In the genomic region with DNA sequence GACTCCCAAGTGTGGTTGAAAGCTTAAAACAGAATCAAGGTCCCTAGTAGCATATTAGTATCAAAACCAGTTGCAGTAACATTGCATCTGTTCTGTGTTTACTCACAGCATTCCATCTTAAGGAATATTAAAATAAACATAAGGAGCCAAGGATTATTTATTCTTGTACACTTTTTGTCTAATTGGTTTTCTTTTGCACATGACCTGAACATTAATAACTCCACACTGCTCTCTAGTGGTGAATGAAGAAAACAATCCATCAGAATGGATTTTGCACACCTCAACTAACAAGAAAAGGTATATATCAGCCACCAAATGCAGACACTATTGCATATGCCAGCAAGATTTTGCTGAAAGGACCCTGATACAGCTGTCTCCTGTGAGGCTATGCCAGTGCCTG, we compare ENCODE assay signal across 10 mouse cellular contexts. TPM values are rescaled to one million over a fixed set of nuclear protein-coding genes. Genes with fewer than 3 reads are reported as not detected.
A peak's percentile ranks its signal among the peaks of the same experiment; 100 is the strongest.
DNase-seq lines count a peak whose midpoint lies in the region; ATAC-seq and TF ChIP-seq lines count a peak whose summit lies in the region.
"Had no signal": no experiment of that assay in that cellular context is flagged by ENCODE, and none has a peak within 500 bp of the region (broad histone marks: within the 10 kb centered on the region; RNA-seq: fewer than 3 reads in every experiment).

No protein-coding gene starts in this region.

- no peaks in the 10 kb centered on the region for H3K27me3 ChIP-seq in heart, embryonic 12.5 days (replicated peaks)
- no peaks in the 10 kb centered on the region for H3K27me3 ChIP-seq in midbrain, postnatal 0 days (ENCODE audit: insufficient read depth, low read length)
- no peaks in the 10 kb centered on the region for H3K27me3 ChIP-seq in midbrain, embryonic 10.5 days (ENCODE audit: low read depth, poor library complexity, severe bottlenecking)
- no peaks in the 10 kb centered on the region for H3K27me3 ChIP-seq in kidney, embryonic 15.5 days
- H3K27me3 ChIP-seq: hindbrain, embryonic 12.5 days had no signal

- no peak overlapping the region for H3K9ac ChIP-seq in heart, embryonic 12.5 days
- H3K9ac ChIP-seq in midbrain, postnatal 0 days (replicated peaks; ENCODE audit: low read length, poor library complexity, severe bottlenecking), result no peak overlapping the region
- H3K9ac ChIP-seq in kidney, embryonic 15.5 days, result no peak overlapping the region
- H3K9ac ChIP-seq: hindbrain, embryonic 12.5 days had no signal

- TF ChIP-seq CTCF in midbrain, postnatal 0 days (IDR thresholded peaks at IDR 0.05), result peak; percentile 80

- H3K9me3 ChIP-seq in heart, embryonic 12.5 days (replicated peaks), result no peaks in the 10 kb centered on the region
- H3K9me3 ChIP-seq in midbrain, postnatal 0 days (ENCODE audit: low read length), result no peaks in the 10 kb centered on the region
- no peaks in the 10 kb centered on the region for H3K9me3 ChIP-seq in midbrain, embryonic 10.5 days (replicated peaks)
- H3K9me3 ChIP-seq in kidney, embryonic 15.5 days (replicated peaks), result no peaks in the 10 kb centered on the region
- H3K9me3 ChIP-seq: hindbrain, embryonic 12.5 days had no signal

- no peak overlapping the region for H3K4me3 ChIP-seq in heart, embryonic 12.5 days
- no peak overlapping the region for H3K4me3 ChIP-seq in midbrain, postnatal 0 days (ENCODE audit: low read depth, low read length)
- no peak overlapping the region for H3K4me3 ChIP-seq in midbrain, embryonic 10.5 days
- H3K4me3 ChIP-seq in kidney, embryonic 15.5 days (replicated peaks), result no peak overlapping the region
- H3K4me3 ChIP-seq: hindbrain, embryonic 12.5 days had no signal

- H3K4me2 ChIP-seq in heart, embryonic 12.5 days, result no peak overlapping the region
- H3K4me2 ChIP-seq in midbrain, postnatal 0 days (ENCODE audit: low read depth, low read length, poor library complexity, severe bottlenecking), result no peak overlapping the region
- no peak overlapping the region for H3K4me2 ChIP-seq in kidney, embryonic 15.5 days
- H3K4me2 ChIP-seq: hindbrain, embryonic 12.5 days had no signal

- no peak overlapping the region for H3K27ac ChIP-seq in heart, embryonic 12.5 days (ENCODE audit: poor library complexity, severe bottlenecking)
- no peak overlapping the region for H3K27ac ChIP-seq in midbrain, postnatal 0 days (ENCODE audit: low read depth, low read length)
- H3K27ac ChIP-seq in midbrain, embryonic 10.5 days (replicated peaks), result no peak overlapping the region
- no peak overlapping the region for H3K27ac ChIP-seq in kidney, embryonic 15.5 days
- H3K27ac ChIP-seq: hindbrain, embryonic 12.5 days had no signal

- H3K4me1 ChIP-seq in heart, embryonic 12.5 days (replicated peaks), result no peaks in the 10 kb centered on the region
- H3K4me1 ChIP-seq in midbrain, postnatal 0 days (ENCODE audit: insufficient read depth, low read length), result no peaks in the 10 kb centered on the region
- no peaks in the 10 kb centered on the region for H3K4me1 ChIP-seq in midbrain, embryonic 10.5 days
- no peaks in the 10 kb centered on the region for H3K4me1 ChIP-seq in kidney, embryonic 15.5 days
- H3K4me1 ChIP-seq: hindbrain, embryonic 12.5 days had no signal

- peaks cover 20% of the 10 kb centered on the region for H3K36me3 ChIP-seq in heart, embryonic 12.5 days
- H3K36me3 ChIP-seq in midbrain, postnatal 0 days (ENCODE audit: insufficient read depth, low read length), result no peaks in the 10 kb centered on the region
- H3K36me3 ChIP-seq in midbrain, embryonic 10.5 days, result peaks cover 68% of the 10 kb centered on the region
- peaks cover 37% of the 10 kb centered on the region for H3K36me3 ChIP-seq in kidney, embryonic 15.5 days

- ATAC-seq in heart, embryonic 12.5 days (ENCODE audit: insufficient number of reproducible peaks, low FRiP score), result no peak
- no peak for ATAC-seq in midbrain, postnatal 0 days (ENCODE audit: low FRiP score)
- ATAC-seq in erythroblast, adult 5-6 weeks (replicated peaks; ENCODE audit: low FRiP score, poor library complexity, severe bottlenecking), result peak; percentile 69; the same call in 1 of the 2 replicates
- no peak for ATAC-seq in kidney, embryonic 15.5 days (replicated peaks; ENCODE audit: low FRiP score)

- peak; percentile 16 for DNase-seq in heart, adult 8-10 months (ENCODE audit: low spot score)
- DNase-seq in midbrain, postnatal 0 days (ENCODE audit: low spot score), result peak; percentile 67
- DNase-seq in midbrain, embryonic 10.5 days (ENCODE audit: low spot score), result no peak
- no peak for DNase-seq in cerebellum, adult 9-11 months
- no peak for DNase-seq in spleen, postnatal 14 days (ENCODE audit: low spot score in 2 of 2)
- DNase-seq: cerebellum, adult 11 months had no signal

RNA-seq across cellular contexts. Expression of a gene that starts 21.5 kb away (rescaled TPM):
- total RNA-seq in heart, adult 8-10 months (2022), result 1 to 10 TPM; 5.1 to 6.3 (median 5.3) TPM
- polyA plus RNA-seq in heart, embryonic 12.5 days (2016; fragmentation: Nextera tagmentation; extraction: Ambion mirVana), result 15.1 and 16.5 TPM in 2 replicates
- total RNA-seq in midbrain, postnatal 0 days (2014; rRNA removed), result 11.2 and 12.9 TPM in 2 replicates
- 7.4 and 9.2 TPM in 2 replicates for polyA plus RNA-seq in midbrain, postnatal 0 days (2015; fragmentation: Nextera tagmentation; extraction: Ambion mirVana)
- 36.4 and 37.6 TPM in 2 replicates for polyA plus RNA-seq in midbrain, embryonic 10.5 days (2016; fragmentation: Nextera tagmentation; extraction: Ambion mirVana)
- total RNA-seq in erythroblast, adult 5-6 weeks (2015; ENCODE audit: low replicate concordance), result 28.6 and 34.9 TPM in 2 replicates
- 29.7 and 41.9 TPM in 2 replicates for total RNA-seq in erythroblast, adult 5-6 weeks (2017; ENCODE audit: low replicate concordance)
- 26.9 and 28.0 TPM in 2 replicates for polyA plus RNA-seq in kidney, embryonic 15.5 days (2015; fragmentation: Nextera tagmentation; extraction: Ambion mirVana)

RNA-seq across cellular contexts. Expression of a gene that starts 21.5 kb away (rescaled TPM):
- total RNA-seq in heart, adult 8-10 months (2022), result 10 to 100 TPM; 19.4 to 23.1 (median 21.4) TPM
- polyA plus RNA-seq in heart, embryonic 12.5 days (2016; fragmentation: Nextera tagmentation; extraction: Ambion mirVana), result 42.8 and 43.4 TPM in 2 replicates
- 23.6 and 33.3 TPM in 2 replicates for total RNA-seq in midbrain, postnatal 0 days (2014; rRNA removed)
- 36.4 and 42.0 TPM in 2 replicates for polyA plus RNA-seq in midbrain, postnatal 0 days (2015; fragmentation: Nextera tagmentation; extraction: Ambion mirVana)
- 31.0 and 34.7 TPM in 2 replicates for polyA plus RNA-seq in midbrain, embryonic 10.5 days (2016; fragmentation: Nextera tagmentation; extraction: Ambion mirVana)
- 40.3 and 52.6 TPM in 2 replicates for total RNA-seq in erythroblast, adult 5-6 weeks (2015; ENCODE audit: low replicate concordance)
- total RNA-seq in erythroblast, adult 5-6 weeks (2017; ENCODE audit: low replicate concordance), result 33.4 and 45.7 TPM in 2 replicates
- 37.5 and 38.5 TPM in 2 replicates for polyA plus RNA-seq in kidney, embryonic 15.5 days (2015; fragmentation: Nextera tagmentation; extraction: Ambion mirVana)

Comparison
In these comparisons a context has a peak if more than half of its experiments do, and no peak if none do; other contexts are left out.
1. DNase-seq: peak in heart, adult 8-10 months (single experiment) and midbrain, postnatal 0 days (single experiment); none in midbrain, embryonic 10.5 days (single experiment), cerebellum, adult 9-11 months (single experiment) and spleen, postnatal 14 days (0 of 2).